Mouse (Mus musculus) left cerebral cortex, postnatal 4 days (tissue): ENCODE data around the gene Gm3336. TPM values are rescaled to one million over a fixed set of nuclear protein-coding genes. Genes with fewer than 3 reads are reported as not detected.
A peak's percentile ranks its signal among the peaks of the same experiment; 100 is the strongest.

Experiments
- DNase-seq: peaks from one replicate; pipeline ENCODE4 v3.0.0-alpha.2; 2022
- intact Hi-C: fragments of 180-260 bp; cut with DNase I; formaldehyde crosslinking; loops from one replicate; pipeline ENCODE4 v1.15.1; 2025
- total RNA-seq, 2 experiments: library from RNA; stranded (reverse); gene quantifications; 2 replicates each; pipeline ENCODE4 v1.2.3; 2021

Gene Gm3336
- total RNA-seq, 2 experiments from 2014 or later = not detected

DNA sequence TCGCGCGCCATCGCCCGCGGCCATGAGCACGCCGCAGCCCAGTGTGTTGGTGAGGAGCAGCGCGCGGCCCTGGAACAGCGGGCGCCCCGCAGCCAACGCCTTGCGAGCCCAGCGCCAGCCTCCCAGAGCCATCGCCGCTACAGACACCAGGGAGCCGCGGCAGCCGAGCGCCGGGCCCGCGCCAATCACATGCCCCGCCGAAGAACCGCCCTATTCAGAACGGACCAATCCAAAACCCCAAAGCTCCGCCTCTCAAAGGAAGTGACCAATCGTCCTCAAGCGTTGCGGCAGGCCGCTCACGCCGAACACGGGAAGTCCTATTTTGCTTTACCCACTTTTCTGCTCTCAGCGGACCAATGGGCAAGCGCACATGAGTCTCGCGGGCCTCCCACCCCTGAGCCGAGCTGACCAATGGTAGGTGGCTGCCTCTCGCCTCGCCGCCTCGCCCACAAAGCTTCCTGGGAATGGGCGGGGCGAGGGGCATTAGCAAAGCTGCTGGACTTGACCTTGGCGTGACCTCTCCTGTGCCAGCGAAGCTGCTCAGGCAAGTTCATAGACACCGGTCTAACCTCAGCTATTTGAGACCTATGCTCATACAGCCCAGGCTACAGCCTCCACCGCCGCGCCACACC is 42.5 kb downstream of the Gm3336 start, which contains the start of gene Mpv17l2:
Gene Mpv17l2, minus strand, starts transcription at position 172 of the 632 bp plus-strand sequence.
- intact Hi-C loops = no loop called here
- peak; percentile 94 for DNase-seq

DNA sequence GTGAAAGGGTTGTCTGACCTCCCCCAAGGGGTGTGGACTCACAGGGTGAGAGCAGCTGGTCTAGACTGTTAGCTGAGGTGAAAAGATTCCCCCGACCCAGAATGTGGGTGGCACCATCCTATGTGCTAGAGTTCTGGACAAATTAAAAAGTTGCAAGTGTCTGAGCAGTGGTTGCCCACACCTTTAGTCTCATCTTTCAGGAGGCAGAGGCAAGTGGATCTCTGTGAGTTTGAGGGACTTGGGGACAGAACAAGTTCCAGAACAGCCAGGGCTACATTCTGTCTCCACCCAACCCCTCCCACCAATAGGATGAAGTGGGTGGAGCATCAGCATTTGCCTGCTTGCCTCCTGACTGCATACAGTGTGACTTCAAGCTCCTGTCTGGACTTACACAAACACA is 43.8 kb downstream of the Gm3336 start:
- DNase-seq = no peak
- intact Hi-C loops = no loop called here

DNA sequence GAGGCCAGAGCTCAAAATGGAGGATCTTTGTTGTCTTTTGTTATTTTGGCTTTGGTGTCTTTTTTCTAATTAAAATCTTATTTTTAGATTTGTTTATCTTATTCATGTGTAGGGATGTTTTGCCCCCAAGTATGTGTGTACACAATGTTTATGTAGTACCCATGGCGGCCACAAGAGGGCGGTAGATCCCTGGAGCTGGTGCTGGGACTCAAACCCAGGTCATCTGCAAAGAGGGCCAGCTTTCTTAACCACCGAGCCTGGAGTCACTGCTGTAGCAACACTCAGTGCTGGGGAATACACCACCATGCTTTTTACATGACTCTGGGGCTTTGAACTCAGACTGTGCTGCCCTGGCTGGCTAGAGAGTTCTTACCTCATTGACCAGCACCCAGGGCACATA is 45.0 kb downstream of the Gm3336 start:
- DNase-seq = peak; percentile 69
- intact Hi-C loops = no loop called here

DNA sequence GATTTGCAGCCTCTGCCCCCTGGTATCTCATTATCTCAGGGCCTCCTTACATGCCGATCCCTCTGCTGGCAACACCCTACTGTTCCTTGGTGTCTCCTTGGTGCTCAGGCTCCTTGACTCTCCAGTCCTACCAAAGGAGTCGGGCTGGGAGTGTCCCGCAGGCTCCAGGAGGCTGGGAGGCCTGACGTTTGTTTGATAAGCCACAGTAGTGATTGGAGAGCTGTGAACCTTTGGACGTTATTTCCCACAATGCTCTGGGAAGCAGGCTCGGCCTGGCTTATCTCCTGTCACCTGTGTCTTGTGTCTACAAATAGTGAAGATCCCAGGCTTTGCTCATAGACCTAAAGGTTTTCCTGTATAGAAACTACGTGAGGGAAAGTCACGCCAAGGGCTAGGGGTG is 45.7 kb downstream of the Gm3336 start:
- no peak for DNase-seq
- intact Hi-C loops = no loop called here

DNA sequence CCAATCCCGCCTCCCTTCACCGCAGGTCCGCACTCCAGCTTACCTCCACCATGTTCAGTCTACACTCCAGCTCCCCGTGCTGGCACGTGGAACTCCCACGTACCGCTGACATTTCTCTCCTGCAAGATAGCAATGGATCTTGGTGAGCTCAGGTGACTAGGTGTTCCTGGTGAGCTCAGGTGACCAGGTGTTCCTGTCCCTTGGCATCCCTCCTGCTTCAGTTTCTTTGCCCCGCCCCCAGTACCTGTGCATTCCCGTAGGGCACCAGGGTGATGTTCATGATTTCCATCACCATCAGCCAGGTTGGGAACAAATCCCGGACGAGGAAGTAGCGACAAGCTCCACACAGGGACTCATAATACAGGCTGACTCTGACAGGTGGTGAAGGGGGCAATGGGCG is 46.3 kb downstream of the Gm3336 start:
- DNase-seq = no peak
- intact Hi-C loops = no loop called here

DNA sequence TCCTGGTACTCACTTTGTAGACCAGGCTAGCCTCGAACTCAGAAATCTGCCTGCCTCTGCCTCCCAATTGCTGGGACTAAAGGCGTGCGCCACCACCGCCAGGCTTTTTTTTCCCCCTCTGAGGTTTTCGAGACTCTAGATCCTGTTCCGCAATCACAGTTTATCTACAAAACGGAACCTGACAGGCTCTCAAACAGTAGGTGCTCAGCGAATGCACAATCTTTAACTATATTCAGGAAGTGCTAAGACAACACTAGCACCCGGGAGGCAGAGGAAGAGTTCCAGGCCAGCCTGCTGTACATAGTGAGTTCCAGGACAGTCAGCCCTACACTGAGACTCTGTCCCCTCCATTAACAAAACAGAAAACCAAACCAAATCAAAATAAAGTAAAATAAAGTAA is 47.0 kb downstream of the Gm3336 start:
- DNase-seq = no peak
- intact Hi-C loops = no loop called here

DNA sequence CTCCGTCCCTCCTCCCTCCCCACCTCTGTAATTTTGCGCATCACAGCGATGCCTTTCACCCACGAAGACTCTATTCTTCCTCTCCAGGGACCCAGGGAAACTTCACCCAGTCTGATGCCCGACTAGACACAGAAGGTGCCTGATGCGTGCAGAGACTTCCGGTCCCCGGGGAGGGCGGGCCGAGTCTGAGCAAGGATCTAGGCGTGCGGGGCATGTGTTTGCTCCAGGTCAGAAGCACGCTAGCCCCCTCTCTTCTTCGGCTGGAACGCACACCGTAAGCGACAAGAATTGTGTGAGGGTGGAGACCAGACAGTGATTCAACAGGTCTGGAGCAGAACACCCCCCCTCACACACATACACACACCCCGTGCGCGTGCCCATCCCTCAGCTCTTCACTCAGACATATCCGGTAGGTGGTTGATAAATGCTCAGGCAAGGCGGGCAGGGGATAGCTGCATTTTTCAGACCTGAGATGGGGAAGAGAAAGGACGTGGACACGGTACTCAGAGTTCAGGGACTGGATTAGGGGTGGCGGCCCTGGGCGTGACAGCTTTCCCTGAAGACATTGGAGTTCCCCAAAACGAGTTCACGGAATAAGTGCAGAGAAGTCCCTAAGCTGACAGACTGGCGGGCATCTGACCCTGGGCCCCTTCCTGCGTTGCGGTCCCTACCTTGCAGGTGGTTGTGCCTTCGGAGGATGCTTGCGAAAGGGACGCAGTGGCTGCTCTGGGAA is 47.7 kb downstream of the Gm3336 start:
- intact Hi-C loops = no loop called here
- DNase-seq = no peak

DNA sequence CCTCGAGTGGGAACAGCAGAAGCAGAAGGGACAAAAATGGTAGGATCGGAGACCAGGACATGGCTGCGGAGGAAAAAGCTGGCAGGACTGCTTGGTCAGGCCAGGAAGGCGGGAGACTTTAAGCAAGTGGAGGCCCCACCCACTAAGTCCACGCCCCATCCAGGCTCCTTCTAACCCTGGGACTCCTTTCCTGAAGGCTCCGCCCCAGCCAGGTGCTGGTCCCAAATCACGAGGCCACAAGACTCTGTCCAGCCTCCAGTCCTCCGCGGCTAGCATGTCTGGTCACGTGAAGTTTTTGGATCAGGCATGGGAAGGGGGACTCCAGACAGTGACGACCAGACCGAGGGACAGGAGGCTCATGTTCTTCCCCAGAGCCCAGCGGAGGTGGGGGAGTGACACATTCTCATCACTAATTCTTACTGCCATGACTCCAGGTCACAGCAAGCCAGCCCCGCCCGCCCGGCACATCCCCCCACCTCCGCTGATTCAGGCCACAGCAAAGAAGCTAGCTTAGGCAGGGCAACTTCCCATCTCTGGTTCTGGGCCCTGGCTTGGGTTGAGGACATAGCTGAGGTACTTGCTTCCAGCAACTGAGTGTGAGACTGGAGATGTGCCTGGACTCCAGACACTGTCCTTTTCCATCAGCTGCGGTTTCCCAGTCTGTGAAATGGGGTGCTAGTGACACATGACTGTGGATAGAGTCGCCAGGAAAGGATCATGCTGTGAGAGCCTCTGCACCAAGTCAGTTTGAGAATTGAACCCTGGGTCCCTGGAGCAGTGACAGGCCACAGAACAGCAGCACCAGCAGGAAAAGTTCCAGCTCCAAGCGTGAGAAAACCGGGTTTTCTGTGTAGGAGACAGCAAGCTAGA is 48.5 kb downstream of the Gm3336 start:
- DNase-seq = no peak
- intact Hi-C loops = no loop called here

DNA sequence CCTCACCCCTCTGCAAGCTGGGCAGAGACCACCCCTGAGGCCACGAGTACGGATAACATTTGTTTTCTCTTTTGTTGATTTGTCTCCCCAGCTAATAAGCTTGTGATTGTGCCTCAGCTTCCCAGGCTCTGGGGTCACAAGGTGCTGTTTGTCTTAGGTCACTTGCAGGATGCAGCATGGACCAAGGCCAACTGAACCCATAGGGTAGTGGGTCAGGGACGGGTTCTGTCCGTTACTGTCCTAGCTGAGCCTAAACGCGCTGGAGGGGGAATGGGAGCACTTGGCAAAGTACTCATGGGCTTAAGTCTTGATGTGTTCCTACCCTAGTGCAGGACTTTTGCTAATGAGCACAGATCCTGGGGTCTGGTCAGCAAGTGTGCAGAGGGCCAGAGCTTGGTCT is 49.2 kb downstream of the Gm3336 start:
- intact Hi-C loops = no loop called here
- DNase-seq = no peak

DNA sequence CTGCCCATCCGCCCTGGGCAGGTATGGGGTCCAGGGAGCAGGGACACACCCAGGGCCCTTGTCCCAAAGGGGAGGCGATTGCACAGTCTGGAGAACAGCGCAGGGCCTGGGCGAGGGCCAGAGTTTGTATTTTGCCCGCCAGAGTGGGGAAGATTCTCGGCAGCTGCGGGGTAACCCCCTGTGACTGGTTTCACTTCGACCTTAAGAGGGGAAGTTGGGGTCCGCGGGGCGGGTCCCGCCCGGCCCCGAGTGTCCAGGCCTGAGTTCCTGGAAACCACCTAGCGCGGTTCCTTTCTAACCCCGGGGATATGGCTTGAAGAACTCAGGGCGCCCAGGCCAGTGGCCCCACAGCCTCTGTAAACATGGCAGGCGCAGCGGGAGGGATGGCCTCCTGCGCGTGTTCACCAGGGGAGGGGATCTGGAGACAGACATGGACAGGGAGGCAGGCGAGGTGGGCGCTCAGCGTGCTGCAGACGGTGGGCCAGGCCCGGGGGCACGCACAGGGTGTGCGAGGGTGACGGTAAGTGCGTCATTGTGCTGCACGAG is 50.0 kb downstream of the Gm3336 start:
- DNase-seq = no peak
- intact Hi-C loops = no loop called here

DNA sequence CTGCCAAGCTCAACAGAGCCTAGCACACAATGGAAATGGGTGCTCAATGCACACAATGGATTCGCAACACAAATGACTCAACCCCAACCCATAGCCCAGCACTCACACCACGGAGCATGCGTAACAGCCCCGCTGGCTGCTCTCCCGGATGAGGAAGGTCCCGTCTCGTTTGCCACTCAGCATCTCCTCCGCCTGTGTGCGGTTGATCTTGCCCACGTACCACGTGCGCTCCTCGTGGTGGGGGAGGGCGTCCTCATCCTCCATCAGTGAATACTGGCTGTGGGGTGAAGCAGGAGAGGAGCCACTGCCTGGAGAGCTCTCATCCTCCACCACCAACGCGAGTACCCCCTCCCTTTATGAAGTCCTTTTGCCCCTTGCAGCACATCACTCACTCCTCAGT is 50.6 kb downstream of the Gm3336 start:
- intact Hi-C loops = no loop called here
- DNase-seq = no peak

DNA sequence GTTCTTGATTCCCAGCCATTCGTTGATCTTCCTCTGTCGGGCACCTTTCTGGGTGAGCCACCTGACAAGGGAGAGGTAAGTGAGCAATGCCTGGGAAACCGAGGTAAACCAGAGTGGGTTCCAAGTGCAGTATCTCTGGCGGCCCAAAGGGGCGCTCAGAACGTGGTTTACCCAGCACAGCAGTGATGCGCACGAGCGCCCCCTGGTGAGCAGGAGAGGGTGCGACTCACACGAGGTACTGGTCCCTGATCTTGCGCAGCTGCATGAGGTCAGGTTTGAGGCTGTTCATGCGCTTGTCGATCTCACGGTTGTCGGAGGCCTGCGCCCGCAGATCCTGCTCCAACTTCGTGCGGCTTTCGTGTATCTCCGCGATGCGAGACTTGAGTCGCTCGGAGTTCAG is 51.0 kb downstream of the Gm3336 start:
- DNase-seq = peak; percentile 97
- intact Hi-C loops = no loop called here

DNA sequence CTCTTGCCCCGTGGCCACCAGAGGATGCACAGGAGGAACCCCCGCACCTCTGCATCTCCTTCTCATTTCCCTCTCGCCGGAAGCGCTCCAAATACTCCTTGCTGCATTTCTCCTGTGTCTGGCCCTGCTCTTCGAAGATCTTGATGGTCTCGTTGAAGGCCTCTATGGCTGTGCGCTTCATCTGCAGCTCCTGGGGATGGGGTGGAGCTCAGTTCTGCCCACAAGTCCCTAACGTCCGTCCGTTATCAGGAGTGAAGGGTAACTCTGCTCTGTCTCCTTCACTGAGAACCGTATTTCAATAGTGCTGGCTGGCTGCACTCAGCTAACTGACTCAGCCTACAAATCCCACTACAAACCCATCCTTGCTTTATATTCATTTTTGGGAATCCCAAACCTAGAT is 51.5 kb downstream of the Gm3336 start:
- intact Hi-C loops = no loop called here
- DNase-seq = no peak

DNA sequence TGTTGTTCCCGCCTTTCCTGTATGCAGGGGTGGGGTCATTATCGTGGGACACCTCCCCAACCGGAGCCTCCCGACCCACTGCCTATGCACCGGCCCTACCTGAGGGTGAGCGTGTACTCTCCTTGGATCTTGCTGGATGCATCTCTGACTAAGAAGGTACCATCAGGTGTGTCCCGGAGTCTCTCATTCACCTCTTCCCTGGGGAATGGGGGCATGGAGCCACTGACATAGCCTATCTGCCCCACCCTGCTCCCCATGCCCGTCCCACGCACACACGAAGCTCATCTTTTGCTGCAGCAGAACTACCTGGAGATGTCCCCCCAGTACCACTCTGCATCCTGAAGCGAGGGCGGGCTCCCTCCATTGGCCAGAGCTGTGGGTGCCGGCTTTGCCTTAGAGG is 52.4 kb downstream of the Gm3336 start:
- intact Hi-C loops = no loop called here

DNA sequence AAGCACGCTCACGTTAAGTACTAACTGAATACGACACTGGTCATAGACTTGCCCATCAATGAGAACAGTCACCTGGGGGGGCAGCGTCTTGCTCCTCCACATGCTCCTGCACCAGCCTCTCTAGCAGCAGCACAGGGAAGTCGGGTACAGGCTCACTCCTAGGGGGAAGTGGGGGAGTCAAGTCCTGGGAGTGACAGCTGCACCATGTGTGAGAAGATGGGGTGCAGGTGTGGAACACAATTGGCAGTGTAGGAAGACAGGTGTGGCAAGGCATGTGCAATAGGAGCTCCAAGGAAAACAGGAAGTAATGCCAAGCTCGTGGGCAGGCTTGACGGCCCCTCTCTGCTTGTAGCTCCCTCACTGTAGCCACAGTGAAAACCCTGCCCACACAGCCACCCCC is 52.9 kb downstream of the Gm3336 start:
- DNase-seq = no peak
- intact Hi-C loops = no loop called here

More for the DNA sequence above, 52.4 kb downstream of the Gm3336 start:
- no peak for DNase-seq

DNA sequence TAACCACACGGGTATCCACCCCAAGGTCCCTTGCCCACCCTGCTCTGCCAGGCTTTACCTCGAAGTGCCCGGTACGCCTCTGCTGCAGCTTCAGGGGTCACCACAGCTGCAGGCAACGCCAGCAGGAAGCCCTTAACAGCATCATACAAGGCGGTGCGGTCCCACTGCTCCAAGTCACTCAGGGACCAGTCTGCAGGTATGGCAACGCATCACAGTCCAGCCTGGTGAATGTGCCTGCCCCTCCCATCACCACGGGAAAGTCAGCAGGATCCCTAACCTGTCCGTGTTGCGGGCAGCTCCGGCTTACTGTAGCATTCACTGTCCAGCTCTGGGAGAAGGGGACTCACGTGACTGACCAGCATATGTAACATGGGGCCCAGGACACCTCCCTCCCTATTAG is 53.7 kb downstream of the Gm3336 start:
- intact Hi-C loops = no loop called here
- DNase-seq = no peak

Other genes with a start within 250 kb of the Gm3336 start
- gene Klhl26, start 241.6 kb upstream of the Gm3336 start, total RNA-seq = 10 to 100 TPM; 26.3 to 28.7 TPM
- gene Tmem59l, start 231.2 kb upstream of the Gm3336 start, total RNA-seq = 10 to 100 TPM; 65.7 to 80.3 TPM
- 10 to 100 TPM; 22.3 to 32.3 TPM for gene Crlf1, start 225.4 kb upstream of the Gm3336 start, total RNA-seq
- 100 to 1,000 TPM; 109 to 116 TPM for gene Rex1bd, start 211.8 kb upstream of the Gm3336 start, total RNA-seq
- 1,000 to 10,000 TPM; 1,115 to 1,131 TPM for gene Uba52, start 207.7 kb upstream of the Gm3336 start, total RNA-seq
- gene Fkbp8, start 190.8 kb upstream of the Gm3336 start, total RNA-seq = 100 to 1,000 TPM; 311 to 344 TPM
- gene Kxd1, start 190.6 kb upstream of the Gm3336 start, total RNA-seq = 10 to 100 TPM; 31.9 to 33.0 TPM
- 10 to 100 TPM; 17.7 to 20.0 TPM for gene Ell, start 179.1 kb upstream of the Gm3336 start, total RNA-seq
- 10 to 100 TPM; 87.9 to 88.5 TPM for gene Isyna1, start 124.2 kb upstream of the Gm3336 start, total RNA-seq
- 100 to 1,000 TPM; 156 to 193 TPM for gene Ssbp4, start 109.7 kb upstream of the Gm3336 start, total RNA-seq
- 1 to 10 TPM; 1.1 to 1.3 TPM for gene Lrrc25, start 102.4 kb upstream of the Gm3336 start, total RNA-seq
- not detected for gene Gdf15, start 86.1 kb upstream of the Gm3336 start, total RNA-seq
- 10 to 100 TPM; 29.7 to 30.5 TPM for gene Pgpep1, start 58.2 kb upstream of the Gm3336 start, total RNA-seq
- gene Lsm4, start 45.3 kb upstream of the Gm3336 start, total RNA-seq = 10 to 100 TPM; 85.2 to 93.7 TPM
- gene Jund, start 19.6 kb upstream of the Gm3336 start, total RNA-seq = 100 to 1,000 TPM; 146 to 158 TPM
- under 1 TPM; 0.40 to 0.50 TPM for gene Iqcn, start 15.1 kb upstream of the Gm3336 start, total RNA-seq
- gene Pde4c, start 5.2 kb downstream of the Gm3336 start, total RNA-seq = under 1 TPM; 0.56 to 0.66 TPM
- 100 to 1,000 TPM; 414 to 476 TPM for gene Rab3a, start 36.1 kb downstream of the Gm3336 start, total RNA-seq
- 10 to 100 TPM; 31.7 to 32.6 TPM for gene Mpv17l2, start 42.4 kb downstream of the Gm3336 start, total RNA-seq
- 100 to 1,000 TPM; 187 to 198 TPM for gene Pik3r2, start 58.2 kb downstream of the Gm3336 start, total RNA-seq
- gene Mast3, start 86.5 kb downstream of the Gm3336 start, total RNA-seq = 10 to 100 TPM; 78.2 to 86.3 TPM
- gene Il12rb1, start 89.9 kb downstream of the Gm3336 start, total RNA-seq = under 1 TPM; 0.20 to 0.22 TPM
- gene Arrdc2, start 121.2 kb downstream of the Gm3336 start, total RNA-seq = 10 to 100 TPM; 13.0 to 14.9 TPM
- 10 to 100 TPM; 29.6 to 48.2 TPM for gene Kcnn1, start 144.7 kb downstream of the Gm3336 start, total RNA-seq
- gene Ccdc124, start 155.4 kb downstream of the Gm3336 start, total RNA-seq = 10 to 100 TPM; 86.2 to 89.3 TPM
- 1 to 10 TPM; 4.4 to 4.5 TPM for gene Slc5a5, start 174.2 kb downstream of the Gm3336 start, total RNA-seq
- gene Rpl18a, start 178.9 kb downstream of the Gm3336 start, total RNA-seq = 1,000 to 10,000 TPM in 1 of 2 experiments, 100 to 1,000 TPM in 1; 955 to 1,024 TPM
- gene Map1s, start 187.4 kb downstream of the Gm3336 start, total RNA-seq = 10 to 100 TPM; 79.8 to 84.0 TPM